Mouse (Mus musculus) T-cell, adult 2 months (primary cell): ENCODE results near the gene Azgp1.
"Not testable (repeated sequence)": the region's sequence is repeated elsewhere in the genome, so short reads cannot be mapped to it uniquely, and the experiment has no call there.

Experiments used
- DNase-seq: peaks from one replicate; pipeline ENCODE4 v3.0.0; 2022; ENCODE audit warnings: low spot score

Gene Azgp1

DNA sequence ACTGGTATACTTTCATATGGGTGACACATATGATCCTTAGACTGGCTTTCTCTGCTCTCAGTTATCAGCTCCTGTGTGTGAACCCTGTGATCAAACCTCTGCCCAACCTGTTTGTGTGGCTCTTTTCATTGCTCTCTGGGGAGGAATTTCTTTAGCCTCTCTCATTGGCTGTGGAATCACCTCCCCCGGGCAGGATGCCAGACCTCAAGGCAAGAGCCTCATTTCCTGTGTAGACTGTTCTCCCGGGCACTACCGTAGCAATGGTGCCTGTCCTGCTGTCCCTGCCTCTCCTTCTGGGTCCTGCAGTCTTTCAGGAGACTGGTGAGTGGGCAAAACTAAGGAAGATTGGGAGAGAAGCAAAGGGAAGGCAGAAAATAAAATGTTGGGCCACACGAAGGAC, at the start of gene Azgp1:
TSS of gene Azgp1 (plus strand) at position 221 of the 400 bp plus-strand sequence.
- no peak for DNase-seq

DNA sequence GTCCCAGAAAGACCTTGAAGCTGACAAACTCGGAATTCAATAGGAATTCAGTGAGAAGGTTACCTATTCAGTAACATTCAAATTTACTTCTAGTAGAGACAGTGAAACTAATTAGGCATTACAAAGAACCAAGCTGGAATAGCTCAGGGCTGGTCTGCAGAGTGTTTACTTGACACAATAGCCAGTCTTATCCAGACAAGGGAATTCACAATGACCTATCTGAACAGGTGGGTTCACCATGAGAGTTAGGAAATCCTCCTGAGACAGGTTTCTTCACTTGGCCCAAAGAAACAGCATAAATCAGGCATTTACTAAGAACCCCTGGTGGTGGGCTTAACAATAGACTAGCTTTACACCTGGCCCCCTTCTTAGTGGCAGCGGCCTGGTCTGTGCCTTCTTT, 47.4 kb upstream of the Azgp1 start:
- not testable (repeated sequence) for DNase-seq

DNA sequence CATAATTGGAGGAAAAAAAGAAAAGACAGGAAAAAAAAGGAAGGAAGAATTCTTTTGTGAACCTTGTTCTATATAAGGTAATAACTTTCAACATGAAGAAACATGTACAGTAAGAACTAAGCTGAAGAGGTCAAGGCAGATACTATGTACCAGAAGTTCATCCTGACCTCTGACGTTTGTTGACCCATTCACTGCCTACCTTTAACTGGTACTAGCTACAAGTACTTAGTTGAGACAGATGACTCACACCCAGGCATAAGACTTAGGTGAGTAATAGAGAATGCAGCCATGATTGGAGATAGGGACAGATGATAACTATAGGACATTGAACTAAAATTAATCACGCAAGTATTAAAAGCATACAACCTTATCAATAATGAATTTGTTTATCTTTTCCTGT, 44.8 kb upstream of the Azgp1 start:
- no peak for DNase-seq

DNA sequence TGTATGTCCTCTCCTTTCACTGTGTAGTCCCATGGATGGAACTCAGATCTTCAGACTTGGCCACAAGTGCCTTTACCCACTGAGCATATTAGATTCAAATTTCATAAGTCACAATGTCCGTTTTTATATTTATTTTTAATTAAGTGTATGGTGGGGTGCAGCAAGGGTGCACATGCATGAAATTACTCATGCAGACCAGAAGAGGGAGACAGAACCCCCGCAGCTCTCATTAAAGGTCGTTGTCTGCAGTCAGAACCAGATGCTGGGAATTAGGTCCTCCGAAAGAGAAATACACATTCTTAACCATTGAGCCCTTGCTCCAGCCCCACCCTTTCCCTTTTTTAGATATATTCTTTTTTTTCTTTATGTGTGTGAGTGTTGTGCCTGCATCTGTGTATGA, 44.1 kb upstream of the Azgp1 start:
- DNase-seq = no peak

DNA sequence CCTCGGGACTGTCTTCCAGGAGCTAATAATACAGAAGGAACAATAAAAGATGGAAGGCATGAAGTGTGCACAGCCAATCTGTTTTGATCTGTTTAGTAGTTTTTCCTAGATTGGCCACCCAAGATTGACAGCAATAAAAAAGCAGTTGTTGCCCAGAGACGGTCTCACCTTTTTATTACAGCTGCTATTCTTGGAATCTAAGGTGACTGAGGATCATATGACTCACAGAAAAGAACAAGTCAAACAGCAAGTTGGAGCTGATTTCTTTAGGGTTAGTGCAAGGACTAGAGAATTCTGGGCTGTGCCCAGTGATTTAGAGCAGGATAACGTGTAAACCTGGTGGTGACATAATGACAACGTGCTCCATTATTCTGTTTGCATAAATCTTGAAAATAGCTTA, 40.4 kb upstream of the Azgp1 start:
- no peak for DNase-seq

DNA sequence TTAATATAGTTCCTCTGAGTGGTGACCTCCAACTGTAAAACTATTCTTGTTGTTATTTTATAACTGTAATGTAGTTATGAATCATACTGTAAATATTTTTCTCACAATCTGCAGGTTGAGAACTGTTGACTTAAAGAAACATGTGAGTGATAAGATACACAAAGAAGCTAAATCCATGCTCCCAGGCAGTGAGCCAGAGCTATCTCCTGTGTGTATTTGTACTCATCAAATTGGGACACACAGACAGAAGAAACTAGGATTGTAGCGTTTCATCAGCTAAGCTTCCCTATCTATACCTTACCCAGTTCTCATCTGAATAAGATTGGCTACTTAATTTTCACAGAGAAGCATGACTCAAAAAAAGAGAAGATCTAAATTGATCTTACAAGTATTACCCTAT, 38.2 kb upstream of the Azgp1 start:
- DNase-seq = no peak

DNA sequence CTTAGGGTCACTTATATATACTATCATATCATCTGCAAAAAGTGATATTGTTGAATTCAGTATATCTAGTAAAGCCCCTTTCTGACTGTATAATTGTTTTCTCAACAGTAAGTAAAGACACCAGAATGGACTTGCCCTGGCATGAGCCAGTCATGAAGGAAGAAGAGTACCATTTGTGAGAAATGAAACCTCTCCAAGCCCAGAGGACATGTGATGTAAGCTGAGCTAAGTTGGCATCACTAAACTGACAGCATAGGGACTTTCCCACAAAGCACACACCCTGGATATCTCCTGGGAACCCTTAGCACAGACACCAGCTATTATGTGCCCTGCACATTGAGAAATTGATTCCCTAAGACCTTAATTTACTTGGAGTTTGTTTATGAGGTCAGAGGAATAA, 34.0 kb upstream of the Azgp1 start:
- DNase-seq = no peak

DNA sequence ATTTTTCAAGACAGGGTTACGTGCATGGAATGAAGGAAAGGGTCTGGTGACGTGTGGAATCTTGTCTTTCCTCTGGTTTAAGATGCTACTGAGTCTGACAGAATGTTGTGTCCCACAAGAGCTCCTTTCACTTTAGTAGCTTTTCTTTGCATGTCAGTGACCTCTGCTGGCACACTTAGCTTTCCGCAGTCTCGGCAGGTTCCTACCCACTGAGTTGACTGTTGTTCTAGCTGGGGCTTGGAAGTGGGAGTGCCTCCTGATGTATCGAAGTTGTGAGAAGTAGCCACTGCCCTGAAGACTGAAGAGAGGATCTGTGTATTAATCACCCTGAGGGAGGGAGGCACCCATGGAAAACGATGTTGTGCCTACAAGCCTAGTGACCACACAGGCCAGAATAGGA, 30.1 kb upstream of the Azgp1 start:
- no peak for DNase-seq

DNA sequence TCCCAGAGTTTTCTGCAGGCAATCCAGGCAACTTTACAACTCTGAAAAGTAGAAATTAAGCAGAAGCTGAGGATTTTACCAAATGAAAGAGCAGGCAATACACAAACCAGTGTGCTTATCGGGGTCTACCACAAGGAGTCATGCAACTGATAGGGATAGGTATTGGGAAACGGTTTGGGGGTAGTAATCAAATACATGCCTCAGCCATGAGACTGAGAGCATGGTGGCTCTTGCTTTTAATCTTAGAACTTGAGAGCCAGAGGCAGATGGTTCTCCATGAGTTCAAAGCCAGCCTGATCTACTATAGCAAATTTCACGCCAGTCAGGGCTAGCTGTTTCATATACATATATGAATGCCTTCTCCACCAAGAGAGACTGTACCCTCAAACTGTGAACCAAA, 24.9 kb upstream of the Azgp1 start:
- DNase-seq = no peak

DNA sequence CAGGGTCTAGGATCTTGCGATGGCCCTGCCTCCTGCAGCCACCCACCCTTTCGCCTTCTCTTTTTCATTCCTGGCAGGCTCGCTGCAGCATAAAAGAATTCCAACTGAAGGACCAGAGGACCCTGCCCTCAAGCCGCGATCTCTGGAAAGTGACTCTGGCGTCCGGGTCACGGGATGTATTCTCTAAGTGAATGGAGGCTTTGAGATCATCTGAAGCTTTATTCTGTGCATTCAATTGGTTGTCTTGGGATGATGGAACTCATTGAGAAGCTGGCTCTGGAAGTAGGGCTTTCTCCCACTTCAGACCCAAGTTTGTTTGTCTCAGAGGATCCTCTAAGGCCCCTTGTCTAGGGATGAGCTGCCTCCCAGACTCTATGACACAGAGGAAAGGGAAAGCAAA, 18.4 kb upstream of the Azgp1 start, which contains the start of gene Gjc3:
TSS of gene Gjc3 (minus strand) at position 154 of the 400 bp plus-strand sequence.
- DNase-seq = no peak

DNA sequence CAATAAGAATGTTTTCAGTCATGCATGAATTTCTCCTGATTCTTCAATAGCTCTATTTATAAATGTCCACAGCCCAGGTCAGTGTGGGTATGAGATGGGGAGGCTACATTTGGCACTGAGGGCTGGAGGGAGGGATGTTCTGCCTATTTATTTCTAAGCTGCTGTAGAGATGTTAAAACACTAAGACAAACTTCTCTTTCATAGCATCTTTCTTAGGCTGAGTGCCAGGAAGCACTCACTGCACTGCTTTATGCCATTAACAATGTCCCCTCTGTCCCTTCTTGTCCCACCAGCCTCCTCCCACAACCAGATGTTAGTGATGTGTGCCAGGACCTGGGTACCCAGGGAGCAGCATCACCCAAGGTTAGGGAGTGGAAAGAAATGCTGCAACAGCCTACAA, 14.8 kb upstream of the Azgp1 start:
- no peak for DNase-seq

DNA sequence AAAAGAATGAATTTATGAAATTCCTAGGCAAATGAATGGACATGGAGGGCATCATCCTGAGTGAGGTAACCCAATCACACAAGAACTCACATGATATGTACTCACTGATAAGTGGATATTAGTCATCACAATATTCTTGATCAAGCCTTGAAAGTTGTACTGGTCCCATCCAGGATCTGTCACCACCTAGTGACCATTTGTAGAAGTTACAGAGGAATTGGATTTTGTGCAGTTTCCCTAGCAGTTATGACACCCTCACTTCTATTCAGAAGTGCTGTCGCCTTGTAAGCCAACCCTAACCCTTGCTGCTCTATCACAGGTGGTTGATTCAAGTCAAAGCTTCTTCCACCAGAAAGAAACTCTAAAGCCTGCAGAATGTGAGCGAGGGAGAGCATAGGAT, 8.2 kb upstream of the Azgp1 start:
- DNase-seq = no peak

DNA sequence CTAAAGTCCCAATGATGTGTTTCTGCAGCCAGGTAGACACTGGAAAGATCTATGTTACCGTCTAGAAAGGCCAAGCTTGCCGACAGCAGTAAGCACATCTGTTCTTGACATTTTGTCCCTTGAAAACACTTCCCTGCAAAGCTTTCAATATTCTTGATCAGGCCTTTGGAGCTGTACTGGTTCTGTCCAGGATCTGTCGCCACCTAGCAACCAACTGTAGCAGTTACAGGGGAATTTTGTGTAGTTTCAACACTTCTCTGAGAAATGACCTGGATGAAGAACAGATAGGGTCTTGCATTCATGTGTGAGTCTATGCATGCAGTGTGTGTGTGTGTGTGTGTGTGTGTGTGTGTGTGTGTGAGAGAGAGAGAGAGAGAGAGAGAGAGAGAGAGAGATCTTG, 7.6 kb upstream of the Azgp1 start:
- DNase-seq = no peak

DNA sequence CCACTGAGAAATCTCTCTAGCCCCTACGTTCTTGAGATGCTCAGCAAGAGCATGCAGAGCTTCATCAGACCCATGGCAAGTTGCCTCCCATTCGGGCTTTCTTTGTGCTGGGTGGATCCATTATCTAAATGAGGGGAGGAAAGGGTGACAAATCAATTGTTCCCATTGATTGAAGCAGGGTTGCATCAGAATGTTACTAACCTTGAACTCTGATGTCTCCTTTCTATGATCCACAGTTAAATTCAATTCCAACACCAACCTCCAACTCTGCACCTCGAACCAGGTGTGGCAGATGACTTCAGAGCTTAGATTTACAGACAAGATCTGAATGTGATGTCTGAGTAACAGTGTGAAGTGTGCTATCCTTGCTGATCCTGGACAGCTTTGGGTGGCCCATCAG, 6.6 kb upstream of the Azgp1 start:
- no peak for DNase-seq

DNA sequence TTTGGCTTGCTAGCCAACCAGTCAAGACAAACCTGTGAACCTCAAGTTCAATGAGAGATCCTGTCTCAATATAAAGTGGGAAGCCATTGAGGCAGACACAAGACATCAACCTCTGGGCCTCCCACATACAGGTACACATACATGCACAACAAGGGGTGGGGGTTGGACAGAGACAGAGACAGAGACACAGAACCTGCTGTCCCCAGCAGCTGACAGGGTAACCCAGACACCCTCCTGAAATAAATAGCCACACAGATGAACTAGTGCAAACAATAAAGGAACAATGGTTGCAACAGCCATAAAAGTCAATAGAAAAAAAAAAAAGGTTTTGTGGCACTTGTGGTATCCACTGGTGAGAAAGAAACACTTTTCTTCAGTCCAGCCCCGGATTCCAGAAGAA, 5.9 kb upstream of the Azgp1 start:
- DNase-seq = no peak

DNA sequence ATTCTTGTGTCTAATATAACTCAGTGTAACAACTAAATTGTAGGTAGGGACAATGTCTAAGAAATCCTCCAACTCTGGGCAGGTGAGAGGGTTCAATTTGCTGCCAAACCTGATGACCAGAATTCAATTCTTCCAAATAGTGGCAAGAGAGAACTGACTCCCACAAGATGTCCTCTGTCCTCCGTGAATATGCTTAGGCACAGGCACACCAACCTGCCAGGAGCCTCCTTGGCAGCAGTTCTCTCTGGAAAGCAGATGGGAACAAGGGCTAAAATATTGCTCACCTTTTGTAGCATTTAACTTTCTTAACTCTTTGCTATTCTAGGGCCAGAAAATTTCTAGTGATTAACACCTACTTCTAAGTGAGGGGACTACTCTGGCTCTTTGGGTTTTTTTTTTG, 4.0 kb upstream of the Azgp1 start:
- no peak for DNase-seq

DNA sequence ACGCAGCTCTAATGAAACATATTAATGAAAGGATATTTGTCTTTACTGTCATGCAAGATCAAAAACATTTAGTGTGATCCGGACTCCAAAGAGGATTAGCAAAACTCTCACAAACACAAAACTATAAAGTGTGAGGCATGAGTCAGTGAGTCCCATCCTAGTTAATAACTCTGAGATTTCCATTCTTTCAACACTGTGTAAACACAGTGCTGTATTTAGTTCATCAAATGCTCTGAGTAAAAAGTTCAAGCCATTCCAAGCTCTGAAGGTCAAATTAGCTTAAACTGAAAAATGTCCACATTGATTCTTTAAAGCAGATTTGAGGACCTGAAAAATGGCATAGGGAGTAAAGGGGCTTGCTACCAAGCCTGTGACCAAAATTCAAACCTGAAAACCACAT, 2.2 kb upstream of the Azgp1 start:
- no peak for DNase-seq

DNA sequence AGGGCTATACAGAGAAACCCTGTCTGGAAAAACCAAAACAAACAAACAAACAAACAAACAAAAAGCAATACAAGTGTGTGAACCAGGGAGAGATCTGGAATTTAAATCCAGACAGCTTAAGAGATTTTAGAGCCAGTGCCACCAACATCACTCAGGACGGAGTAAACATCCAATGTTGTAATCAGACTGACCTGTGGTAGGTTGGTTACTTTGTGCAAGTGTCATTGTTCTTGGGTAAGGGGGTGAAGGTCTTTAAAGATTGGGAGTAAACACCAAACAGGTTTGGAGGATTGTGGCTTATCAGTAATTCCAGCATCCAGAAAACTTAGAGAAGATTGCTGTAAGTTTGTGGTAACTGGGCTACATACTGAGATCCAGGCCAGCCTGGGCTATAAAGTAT, 5.0 kb downstream of the Azgp1 start:
- no peak for DNase-seq

DNA sequence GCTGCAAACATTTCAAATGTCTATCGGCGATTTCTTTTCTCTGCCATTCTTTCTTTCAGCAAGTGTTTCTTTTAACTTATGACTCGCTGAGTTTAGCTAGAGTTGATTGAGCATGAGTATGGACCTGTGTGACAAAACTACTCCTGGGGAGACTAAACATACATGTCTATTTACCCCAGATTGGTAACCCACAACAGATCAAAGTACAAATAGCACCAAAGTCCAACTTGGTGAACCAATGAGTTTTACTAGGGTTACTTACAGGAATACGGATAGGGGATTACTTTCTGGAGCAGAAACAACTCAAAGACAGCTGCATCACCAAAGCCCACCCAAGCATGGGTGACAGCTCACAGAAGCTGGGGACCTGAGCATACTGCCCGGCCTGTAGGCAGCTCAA, 28.1 kb downstream of the Azgp1 start:
- no peak for DNase-seq

DNA sequence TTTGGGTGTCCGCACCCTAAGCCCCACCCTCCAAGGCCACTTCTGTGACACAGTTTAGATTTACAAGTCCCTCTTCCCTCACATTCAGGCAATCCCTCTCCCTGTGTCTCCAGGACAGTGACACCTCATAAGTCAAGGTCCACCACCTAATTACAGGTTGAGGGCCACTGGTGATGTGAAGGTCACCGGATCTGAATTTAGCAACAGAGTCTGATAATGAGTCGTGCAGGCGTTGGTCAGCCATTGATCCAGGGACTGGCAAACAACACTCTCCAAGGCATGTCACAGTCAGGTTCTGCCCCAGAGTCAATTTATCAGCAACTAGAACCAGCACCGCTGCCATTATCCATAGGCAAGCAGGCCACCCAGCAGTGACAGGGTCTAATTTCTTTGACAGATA, 31.1 kb downstream of the Azgp1 start:
- DNase-seq = no peak

DNA sequence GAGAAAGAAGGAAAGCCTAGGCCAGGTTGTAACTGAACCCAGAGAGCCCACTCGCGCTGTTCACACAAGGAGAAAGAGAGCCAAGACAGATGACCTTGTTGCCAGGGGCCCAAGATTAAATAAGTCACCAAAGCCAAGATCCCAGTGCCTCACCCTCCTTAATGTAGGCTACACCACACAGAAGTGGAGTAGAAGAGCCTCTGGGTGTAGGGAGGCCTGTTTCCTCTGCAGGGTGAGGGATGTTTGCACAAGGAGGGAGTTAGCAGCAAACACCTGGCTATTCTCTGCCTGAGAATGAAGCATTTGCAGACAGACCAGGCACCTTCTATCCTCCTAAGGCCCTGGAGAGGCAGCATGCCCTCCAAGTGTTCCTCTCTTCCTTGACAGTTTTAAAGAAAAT, 35.2 kb downstream of the Azgp1 start:
- DNase-seq = no peak

DNA sequence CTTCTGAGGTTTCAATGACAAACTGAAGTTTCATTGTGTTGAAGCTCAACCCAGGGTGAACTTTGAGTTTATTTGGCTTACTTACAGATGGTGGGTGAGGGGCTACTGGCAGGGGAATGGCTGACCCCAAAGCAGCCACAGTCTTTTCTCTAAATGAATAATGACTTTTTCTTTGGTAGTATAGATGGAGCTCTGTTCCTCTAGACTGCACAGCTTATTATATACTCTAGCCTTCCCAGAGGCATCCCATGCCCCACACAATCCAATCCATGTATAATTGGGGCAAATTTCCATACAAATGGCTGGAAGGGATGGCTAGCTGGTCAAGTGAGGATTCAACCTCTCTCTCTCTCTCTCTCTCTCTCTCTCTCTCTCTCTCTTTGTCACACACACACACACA, 35.7 kb downstream of the Azgp1 start:
- DNase-seq = no peak

DNA sequence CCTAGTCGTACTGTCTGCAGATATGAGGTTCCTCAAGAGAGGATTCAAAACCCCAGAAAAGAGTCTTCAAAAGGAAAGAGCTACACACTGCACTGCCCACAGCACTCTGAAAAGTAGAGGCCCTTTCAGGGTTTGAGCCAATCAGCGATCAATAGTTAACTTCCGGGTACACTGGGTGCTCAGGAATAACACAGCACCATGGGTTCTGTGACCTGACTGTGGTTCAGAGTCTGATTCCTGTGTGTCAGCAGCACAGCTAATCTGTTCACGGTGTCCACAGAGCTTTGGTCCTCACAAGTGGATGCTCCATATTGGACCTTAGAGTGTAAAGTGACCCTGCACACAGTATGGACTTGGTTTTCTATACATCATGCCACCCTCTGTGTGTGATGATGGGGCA, 38.3 kb downstream of the Azgp1 start:
- DNase-seq = not testable (repeated sequence)

DNA sequence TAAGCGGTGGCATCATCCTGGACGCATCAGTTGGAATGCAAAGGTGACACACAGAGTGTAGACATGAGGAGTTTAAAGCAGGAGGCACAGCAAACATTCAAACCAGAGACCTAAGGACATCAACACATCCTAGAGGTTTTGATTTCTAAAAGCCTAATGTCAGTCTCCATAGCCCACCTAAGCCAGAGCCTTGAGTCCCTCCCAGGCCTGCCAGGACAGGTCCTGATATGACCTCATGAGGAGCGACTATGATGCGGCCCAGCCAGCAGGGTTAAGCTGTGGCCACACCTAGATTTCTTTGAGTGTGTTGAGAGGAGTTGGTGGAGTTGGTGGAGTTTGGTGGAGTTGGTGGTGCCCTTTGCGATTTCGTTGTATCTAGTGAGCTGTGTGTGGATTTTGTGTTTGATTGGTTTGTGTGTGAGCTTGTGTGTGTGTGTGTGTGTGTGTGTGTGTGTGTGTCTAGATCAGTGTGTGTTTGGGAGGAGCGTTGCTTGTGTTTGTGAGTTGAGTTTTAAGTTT, 39.7 kb downstream of the Azgp1 start, which contains the start of the genes Smok3a and Smok3b:
TSS of gene Smok3a (plus strand) at position 301 of the 519 bp plus-strand sequence.
TSS of gene Smok3b (plus strand) at position 469 of the 519 bp plus-strand sequence.
- not testable (repeated sequence) for DNase-seq
